Mouse (Mus musculus) liver, embryonic 14.5 days (tissue): ENCODE results near the gene Fbxl5.

ENCODE experiments used
- CTCF ChIP-seq: IDR thresholded peaks from 2 replicates; pipeline ENCODE4 v1.5.1; 2016; ENCODE audit warnings: antibody characterized with exemption, low read depth, control low read depth
- EP300 ChIP-seq: IDR thresholded peaks from 2 replicates; pipeline ENCODE4 v1.6.1; 2016; ENCODE audit warnings: antibody characterized with exemption, low read depth

GRCm38 (mm10) chr5:43781977-43782930 lies 39.2 kb downstream of the Fbxl5 start:
- TF ChIP-seq CTCF (no peak; the same call in 1 of the 2 replicates), EP300 (no peak)
